Mouse (Mus musculus) adrenal gland, postnatal 14 days (tissue): ENCODE measurements at regions not wholly inside any gene's neighbourhood (a gene's known extent, or its start where the extent isn't known, plus 50 kb on each side); places are given as distances from the start of the nearest gene placed in this dataset.
A peak's percentile ranks its signal among the peaks of the same experiment; 100 is the strongest.

Experiments used
- DNase-seq: peaks from one replicate; pipeline ENCODE4 v3.0.0; 2021; ENCODE audit warnings: mixed read lengths

GRCm38 (mm10) chr11:7944373-7944772 lies 720.0 kb downstream of the Tns3 start:
- no peak for DNase-seq

DNA sequence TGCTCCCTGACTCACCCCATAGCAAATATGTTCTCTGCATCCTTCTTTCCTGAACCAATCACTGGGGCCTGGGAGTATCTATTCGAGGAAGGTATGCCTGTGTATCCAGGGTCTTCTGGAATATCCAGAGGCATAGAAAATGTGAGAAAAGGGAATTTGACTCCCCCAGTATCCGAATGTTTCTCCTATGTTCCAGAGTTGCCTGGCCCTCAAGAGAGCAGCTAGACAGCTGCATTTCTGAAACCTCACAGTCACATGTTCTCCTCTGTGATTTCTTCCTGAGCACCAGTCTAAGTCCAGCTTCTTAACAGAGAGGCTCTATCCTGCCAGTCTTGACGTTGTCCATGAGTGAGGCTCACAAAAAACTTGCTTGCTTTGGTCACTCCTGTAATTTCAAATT lies 719.9 kb upstream of the Igfbp3 start:
- no peak for DNase-seq

GRCm38 (mm10) chr11:7932638-7933037 lies 718.9 kb upstream of the Igfbp3 start:
- no peak for DNase-seq

DNA sequence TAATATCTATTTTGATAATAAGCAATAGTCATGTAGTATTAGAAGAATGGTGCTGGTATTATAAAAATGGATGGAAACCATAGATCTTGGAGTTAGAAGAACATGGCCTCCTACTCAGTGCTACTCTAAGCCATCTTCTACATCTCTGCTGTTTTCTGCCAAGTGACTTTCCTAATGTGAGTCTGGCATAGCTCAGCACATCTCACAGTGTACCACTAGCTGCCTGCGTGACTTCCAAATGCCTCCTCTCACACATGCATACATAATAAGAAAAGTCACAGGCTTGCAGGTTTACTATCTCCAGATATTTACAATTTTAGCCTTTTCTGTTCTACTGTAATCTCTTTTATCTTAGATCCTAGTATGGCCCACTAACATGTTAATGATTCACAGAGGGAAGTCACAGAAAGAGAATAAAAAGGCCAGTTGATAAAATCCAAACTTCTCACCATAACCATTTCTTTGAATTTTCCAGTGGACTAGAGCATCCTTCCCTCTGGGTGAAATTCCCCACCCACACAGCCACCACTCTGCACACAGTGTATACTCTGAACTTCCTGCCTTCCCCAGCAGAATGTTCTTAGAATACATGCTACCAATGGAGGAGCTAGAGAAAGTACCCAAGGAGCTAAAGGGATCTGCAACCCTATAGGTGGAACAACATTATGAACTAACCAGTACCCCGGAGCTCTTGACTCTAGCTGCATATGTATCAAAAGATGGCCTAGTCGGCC lies 717.5 kb upstream of the Igfbp3 start:
- DNase-seq = no peak

DNA sequence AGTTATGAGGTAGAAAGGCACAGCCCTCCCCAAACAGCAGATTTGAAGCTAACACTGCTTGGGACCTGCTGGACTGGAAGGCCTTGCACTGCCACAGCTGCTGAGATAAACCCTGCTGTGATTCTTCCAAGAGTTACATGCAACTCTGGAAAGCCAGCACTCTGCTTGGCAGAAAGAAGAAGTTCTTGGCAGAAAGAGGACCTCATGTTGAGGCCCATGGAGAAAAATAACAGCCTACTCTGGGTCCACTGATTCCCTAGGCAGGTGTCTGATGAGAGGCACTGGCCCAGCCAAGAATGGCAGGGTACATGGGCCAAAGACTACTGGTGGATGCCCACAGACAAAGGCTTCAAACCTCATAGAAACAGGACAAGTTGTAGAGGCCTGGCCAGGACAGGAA lies 714.0 kb upstream of the Igfbp3 start:
- DNase-seq = no peak

DNA sequence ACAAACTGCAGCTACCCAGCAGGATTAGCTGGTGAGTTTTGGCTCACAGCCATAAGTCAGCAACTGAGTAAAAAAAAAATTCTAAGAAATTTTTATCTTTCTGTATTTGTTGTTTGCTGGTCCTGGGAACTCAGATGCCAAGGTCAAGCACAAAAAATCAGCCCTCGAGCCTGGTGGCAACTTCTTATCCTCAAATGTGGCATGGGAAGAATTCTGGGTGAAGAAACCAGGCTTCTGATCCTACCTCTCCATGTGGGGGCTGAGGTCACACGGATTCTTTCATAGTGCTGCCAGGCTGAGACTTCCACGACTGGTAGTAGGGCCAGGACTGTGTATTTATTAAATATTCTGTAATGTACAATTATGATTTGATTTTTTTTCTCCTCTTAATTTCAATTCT lies 698.3 kb upstream of the Igfbp3 start:
- no peak for DNase-seq

DNA sequence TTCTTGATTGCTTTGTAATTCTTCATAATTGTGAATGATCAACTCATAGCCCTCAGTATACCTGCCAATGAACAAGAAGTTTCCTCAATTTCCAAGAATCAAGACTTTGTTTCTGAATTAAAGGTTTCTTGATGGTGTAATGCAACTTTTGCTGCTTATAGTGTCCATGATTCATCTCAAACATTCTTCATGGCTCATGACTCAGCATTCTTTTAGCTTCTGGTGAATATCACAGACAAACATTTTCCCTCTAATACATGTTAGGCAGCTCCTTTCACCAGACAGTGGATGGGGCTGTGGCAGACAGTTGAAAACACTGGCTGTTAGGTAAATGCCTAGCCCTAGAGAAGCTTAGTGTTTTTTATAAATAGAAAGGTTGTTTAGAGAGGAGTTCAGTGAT lies 686.5 kb upstream of the Igfbp3 start:
- no peak for DNase-seq

DNA sequence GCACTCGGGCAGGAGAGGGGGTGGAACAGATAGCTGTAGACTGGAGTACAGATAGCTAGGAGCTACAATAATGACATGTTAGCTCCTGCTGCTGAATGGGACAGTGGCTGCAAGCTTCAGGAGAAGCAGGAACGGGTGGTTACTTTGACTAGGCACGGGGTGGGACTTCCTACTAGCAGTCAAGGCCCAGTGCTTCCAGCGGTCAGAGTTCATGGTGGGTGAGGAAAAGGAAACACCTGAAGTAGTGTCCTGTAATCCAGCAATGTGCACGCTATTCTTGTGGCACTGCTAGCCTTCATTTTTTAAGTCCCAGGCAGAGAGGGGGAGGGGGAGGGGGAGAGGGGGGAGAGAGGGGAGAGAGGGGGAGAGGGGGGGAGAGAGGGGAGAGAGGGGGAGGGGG lies 684.5 kb upstream of the Igfbp3 start:
- no peak for DNase-seq

DNA sequence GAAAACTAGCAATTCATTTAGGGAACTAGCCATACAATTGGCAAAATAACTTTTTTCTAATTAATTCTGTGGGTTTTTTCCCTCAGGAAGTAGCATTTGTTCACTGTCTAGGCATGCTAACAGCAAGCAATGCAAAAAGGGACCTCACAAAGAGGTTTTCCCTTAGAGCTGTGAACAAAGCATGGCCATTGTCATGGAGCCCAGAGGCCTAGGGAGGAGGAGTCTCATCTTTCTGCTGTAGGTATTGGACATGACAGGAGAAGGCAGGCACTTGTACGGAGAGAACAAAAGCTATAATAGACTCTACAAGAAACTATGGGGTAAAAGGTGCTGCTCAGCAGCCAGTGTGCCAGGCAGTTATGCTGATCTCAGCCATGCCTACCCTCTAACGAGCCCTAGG lies 666.8 kb upstream of the Igfbp3 start:
- no peak for DNase-seq

GRCm38 (mm10) chr11:7864116-7864515 lies 650.4 kb upstream of the Igfbp3 start:
- DNase-seq = no peak

DNA sequence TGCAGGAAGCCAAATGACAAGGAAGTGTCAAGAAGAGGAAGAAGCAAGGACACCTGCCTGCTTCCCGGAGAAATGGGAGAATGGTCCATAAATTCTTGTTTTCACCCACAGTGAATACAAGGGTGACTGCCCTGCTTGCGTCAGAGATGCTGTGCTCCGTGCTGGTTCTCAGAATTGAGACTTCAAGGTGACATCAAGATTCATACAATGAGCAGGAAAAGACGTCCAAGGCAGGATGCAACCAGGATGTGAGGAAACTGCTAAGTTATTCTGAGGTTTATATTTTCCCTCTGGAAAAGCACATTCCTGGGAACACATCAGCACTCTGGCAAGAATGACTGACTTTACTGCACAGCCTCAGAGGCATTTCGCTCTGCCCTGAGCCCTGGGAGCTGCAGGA lies 650.0 kb upstream of the Igfbp3 start:
- no peak for DNase-seq

- DNase-seq = no peak
These were observed 648.8 kb upstream of the Igfbp3 start for GRCm38 (mm10) chr11:7862547-7862946.

DNA sequence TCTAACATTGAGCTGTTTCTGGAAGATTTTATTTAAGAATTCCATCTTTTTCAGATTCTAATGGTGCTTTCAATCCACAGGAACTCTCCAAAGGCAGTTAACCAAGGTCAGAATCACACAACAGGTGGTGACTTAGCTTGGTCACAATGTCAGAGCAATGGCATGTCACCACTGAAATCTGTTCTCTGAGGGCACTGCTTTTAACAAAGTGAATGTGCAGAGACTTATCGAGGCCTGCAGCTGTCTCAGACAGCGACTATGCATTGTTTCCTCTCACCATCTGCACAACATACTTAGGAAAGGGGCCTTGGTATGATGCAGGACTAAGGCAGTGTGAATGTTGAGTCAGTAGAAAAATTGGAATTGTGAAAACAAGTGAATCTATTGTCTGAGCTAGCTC lies 638.9 kb upstream of the Igfbp3 start:
- no peak for DNase-seq

DNA sequence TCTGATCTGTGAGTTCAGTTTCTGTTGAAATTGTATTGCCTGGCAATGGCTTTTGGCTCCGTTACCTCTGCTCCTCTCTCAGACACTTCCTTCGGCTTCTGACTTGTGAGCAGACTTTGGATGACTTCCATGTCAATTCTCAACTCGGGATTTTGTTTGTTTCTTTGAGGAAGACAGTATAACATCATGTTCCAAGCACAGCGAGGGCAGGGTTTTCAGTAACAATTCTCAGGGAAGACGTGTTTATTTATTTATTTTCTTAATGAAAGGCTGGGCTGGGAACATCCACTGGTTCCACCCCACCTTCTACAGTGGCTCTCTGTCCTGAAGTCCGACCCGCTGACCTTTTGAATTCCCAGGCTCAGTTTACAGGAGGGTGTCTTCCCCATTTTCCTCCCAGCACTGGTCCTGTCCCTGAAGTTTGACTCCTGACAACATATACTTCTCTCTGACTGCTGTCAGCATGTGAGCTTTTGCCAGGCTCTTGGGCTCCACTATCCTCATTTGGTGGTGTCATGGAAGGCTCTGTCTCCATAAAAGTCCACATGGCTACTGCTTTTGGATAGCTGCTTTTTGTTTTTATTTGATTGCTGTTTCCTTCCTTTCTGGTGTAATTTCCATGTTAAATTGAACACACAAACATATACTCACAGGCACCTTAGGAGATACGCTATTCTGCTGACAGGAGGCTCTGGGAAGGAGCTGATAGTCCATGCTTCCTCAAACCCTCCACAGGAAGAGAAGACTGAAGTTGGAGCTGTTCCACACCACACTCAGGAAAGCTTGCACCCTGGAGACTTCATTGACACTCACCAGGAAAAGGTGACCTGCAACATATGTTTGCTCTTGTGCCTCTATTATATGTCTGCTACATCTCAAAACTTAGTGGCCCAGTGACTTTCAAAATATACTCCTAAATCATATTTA lies 624.9 kb upstream of the Igfbp3 start:
- no peak for DNase-seq

- DNase-seq = no peak
These were observed 623.8 kb upstream of the Igfbp3 start for GRCm38 (mm10) chr11:7837486-7837885.

GRCm38 (mm10) chr11:7834151-7834550 lies 620.4 kb upstream of the Igfbp3 start:
- DNase-seq = no peak

DNA sequence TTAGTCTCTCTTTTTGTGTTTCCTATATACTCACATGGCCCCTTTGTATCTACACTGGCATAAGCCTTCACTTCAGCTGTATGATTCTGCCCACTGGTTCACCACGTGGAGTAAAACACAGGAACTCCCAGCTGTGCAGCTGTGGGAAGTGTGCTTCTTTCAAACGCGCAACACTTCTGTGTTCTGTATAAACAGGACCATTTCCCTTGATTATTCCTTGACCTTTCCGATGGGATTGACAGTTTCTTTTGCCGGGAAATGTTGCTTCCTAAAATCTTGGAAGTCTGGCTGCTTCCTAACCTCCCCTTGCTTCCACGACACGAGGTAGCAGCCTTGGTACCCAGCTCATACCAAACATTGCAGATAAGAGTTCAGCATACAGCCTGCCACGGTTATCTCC lies 618.7 kb upstream of the Igfbp3 start:
- no peak for DNase-seq

GRCm38 (mm10) chr11:7829770-7830169 lies 616.0 kb upstream of the Igfbp3 start:
- no peak for DNase-seq

DNA sequence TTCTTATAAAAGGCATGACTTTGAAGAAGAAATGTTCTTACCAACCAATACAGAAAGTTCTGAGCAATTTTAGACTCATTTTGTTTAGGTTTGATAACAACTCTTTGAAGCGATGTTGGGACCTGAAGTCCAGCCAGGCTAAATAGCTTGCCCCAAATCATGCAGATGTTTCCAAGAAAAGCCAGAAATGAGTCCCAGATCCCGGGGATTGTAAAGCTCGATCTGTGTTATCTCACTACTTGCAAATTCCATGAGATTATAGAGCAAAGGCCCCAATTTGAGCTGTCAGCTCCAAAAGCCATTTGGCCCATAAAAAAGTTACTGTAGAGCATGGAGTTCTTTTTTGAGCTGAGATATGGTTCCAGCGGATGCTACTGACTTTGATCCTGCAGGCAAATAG lies 614.3 kb upstream of the Igfbp3 start:
- no peak for DNase-seq

- no peak for DNase-seq
These were observed 613.7 kb upstream of the Igfbp3 start for GRCm38 (mm10) chr11:7827402-7827801.

GRCm38 (mm10) chr11:7815750-7816149 lies 602.0 kb upstream of the Igfbp3 start:
- peak; percentile 60 for DNase-seq

- DNase-seq = no peak
These were observed 600.8 kb upstream of the Igfbp3 start for GRCm38 (mm10) chr11:7814556-7814955.

DNA sequence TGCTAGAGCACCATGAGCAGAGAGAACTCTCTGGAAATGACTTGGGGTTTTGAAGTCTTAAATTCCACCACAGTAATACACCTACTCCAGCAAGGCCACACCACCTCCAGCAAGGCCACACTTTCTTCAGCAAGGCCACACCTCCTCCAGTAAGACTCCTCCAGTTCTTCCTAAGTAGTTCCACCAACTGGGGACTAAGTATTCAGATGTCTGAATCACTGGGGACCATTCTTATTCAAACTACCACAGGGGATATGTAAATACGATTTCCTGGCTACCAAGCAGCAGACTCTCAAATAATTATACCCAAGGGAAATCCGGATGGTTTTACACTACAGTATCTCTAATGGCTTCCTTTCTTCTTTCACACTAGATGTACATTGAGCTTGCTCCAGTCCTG lies 598.7 kb upstream of the Igfbp3 start:
- DNase-seq = no peak

DNA sequence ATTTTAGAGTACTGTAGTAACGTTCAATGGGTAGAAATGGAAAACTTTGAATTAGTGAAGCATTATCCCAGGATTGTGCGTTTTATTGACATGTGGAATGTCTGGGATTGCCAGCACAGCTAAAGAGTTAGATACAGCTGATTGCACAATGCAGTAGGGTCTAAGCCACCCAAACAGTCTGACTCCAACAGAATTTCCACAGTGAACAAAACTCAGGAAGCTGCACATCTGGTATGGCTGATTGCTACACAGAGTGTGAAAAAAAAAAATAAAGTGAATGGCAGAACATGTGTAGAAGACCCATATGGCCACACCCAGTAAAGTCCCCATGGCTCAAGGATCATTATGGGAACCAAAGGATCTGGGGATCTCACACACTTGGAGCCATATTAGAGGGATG lies 596.0 kb upstream of the Igfbp3 start:
- DNase-seq = no peak
